Comparison of ENCODE assay signal across 8 mouse cellular contexts in the genomic region with DNA sequence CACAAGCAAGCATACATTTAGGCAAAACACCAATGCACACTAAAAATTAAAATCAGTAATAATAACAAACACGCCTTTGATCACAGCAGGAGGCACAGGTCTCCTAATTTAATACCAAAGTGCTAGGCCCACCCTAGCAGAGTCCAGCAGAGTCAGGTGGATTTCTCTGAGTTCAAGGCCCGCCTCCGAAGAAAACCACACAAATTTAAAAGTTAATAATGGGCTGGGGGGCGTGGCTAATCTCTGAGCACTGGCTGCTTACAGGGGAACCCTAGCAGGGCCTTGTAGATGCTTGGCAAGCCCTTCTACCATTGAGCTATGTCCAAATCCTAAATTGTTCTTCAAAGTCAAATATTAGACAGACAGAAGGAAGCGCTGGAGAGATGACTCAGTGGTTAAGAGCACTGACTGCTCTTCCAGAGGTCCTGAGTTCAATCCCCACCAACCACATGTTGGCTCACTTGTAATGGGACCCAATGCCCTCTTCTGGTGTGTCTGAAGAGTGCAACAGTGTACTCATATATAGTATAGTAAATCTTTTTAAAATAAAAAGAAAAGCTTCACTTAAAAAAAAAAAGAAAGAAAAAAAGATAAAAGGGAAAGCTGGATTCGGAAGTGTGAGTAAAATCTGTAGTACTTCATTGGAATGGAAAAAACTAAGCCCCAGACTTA. TPM values are rescaled to one million over a fixed set of nuclear protein-coding genes. Genes with fewer than 3 reads are reported as not detected.
A peak's percentile ranks its signal among the peaks of the same experiment; 100 is the strongest.
DNase-seq lines count a peak whose midpoint lies in the region; ATAC-seq and TF ChIP-seq lines count a peak whose summit lies in the region.

No protein-coding gene starts in this region.

- TF ChIP-seq CTCF in G1E (IDR thresholded peaks at IDR 0.05; ENCODE audit: low read depth, low read length): no peak

- no peak for ATAC-seq in heart, embryonic 11.5 days (replicated peaks; ENCODE audit: insufficient number of reproducible peaks, low FRiP score, low TSS enrichment)
- ATAC-seq in G1E (ENCODE audit: extremely low read depth, insufficient number of reproducible peaks, low FRiP score, poor library complexity, severe bottlenecking): peak; percentile 24; the same call in 1 of the 2 replicates
- ATAC-seq in granulocyte monocyte progenitor cell, adult 5-6 weeks (replicated peaks; ENCODE audit: poor library complexity, severe bottlenecking): 0 out of 2 replicates have a peak, but pooled peaks have one; percentile 7
- peak; percentile 8; the same call in 1 of the 2 replicates for ATAC-seq in liver, embryonic 11.5 days (replicated peaks; ENCODE audit: low FRiP score)

- peak overlapping the region; percentile 64 for H3K4me3 ChIP-seq in heart, embryonic 11.5 days (ENCODE audit: low read depth, low read length)
- H3K4me3 ChIP-seq in G1E (ENCODE audit: low read depth, low read length): peak overlapping the region; percentile 79
- H3K4me3 ChIP-seq in liver, embryonic 11.5 days (ENCODE audit: low read depth, low read length): peak overlapping the region; percentile 77

- no peaks in the 10 kb centered on the region for H3K4me1 ChIP-seq in heart, embryonic 11.5 days (ENCODE audit: control insufficient read depth, insufficient read depth, low read length)
- peaks cover 49% of the 10 kb centered on the region for H3K4me1 ChIP-seq in G1E (ENCODE audit: insufficient read depth, low read depth, low read length)
- H3K4me1 ChIP-seq in liver, embryonic 11.5 days (replicated peaks; ENCODE audit: control insufficient read depth, insufficient read depth, low read length): peaks cover 6% of the 10 kb centered on the region

- peak overlapping the region; percentile 86 for H3K9ac ChIP-seq in heart, embryonic 11.5 days (ENCODE audit: low read depth, low read length)
- H3K9ac ChIP-seq in liver, embryonic 11.5 days (ENCODE audit: low read depth, low read length): peak overlapping the region; percentile 94

- H3K9me3 ChIP-seq in heart, embryonic 11.5 days (replicated peaks; ENCODE audit: control insufficient read depth, low read length): no peaks in the 10 kb centered on the region
- no peaks in the 10 kb centered on the region for H3K9me3 ChIP-seq in G1E (replicated peaks)
- H3K9me3 ChIP-seq in liver, embryonic 11.5 days (ENCODE audit: control insufficient read depth, low read length): no peaks in the 10 kb centered on the region

- intact Hi-C loops in heart, postnatal 36 days (cut with DNase I): loop anchor here (5.0 kb wide), 1 partner anchor 64 kb away; a partner anchor contains a TSS
- intact Hi-C loops in left cerebral cortex, postnatal 25 days (cut with DNase I): loop anchor here (5.0 to 10.0 kb wide), 2 partner anchors 46 to 76 kb away; a partner anchor contains a TSS

- no peak for DNase-seq in heart, postnatal 36 days
- DNase-seq in G1E (ENCODE audit: low spot score): peak; percentile 40
- DNase-seq in liver, embryonic 11.5 days (ENCODE audit: low spot score): peak; percentile 55
- DNase-seq in splenic B cell, adult 2 months (ENCODE audit: low read depth, low spot score): peak; percentile 33
- DNase-seq in left cerebral cortex, postnatal 25 days (ENCODE audit: low spot score in 2 of 2): no peak
- no peak for DNase-seq in cerebellum, postnatal 36 days

- peak overlapping the region; percentile 97 for H3K27ac ChIP-seq in heart, embryonic 11.5 days (ENCODE audit: low read depth, low read length)
- peak overlapping the region; percentile 96 for H3K27ac ChIP-seq in liver, embryonic 11.5 days (ENCODE audit: low read depth, low read length)

- H3K4me2 ChIP-seq in heart, embryonic 11.5 days: peak overlapping the region; percentile 70
- peak overlapping the region; percentile 73 for H3K4me2 ChIP-seq in liver, embryonic 11.5 days

- peaks cover 15% of the 10 kb centered on the region for H3K36me3 ChIP-seq in heart, embryonic 11.5 days (ENCODE audit: control insufficient read depth, insufficient read depth, low read length)
- H3K36me3 ChIP-seq in G1E (replicated peaks): peaks cover 70% of the 10 kb centered on the region
- H3K36me3 ChIP-seq in liver, embryonic 11.5 days (ENCODE audit: control insufficient read depth, insufficient read depth, low read length): peaks cover 17% of the 10 kb centered on the region
- H3K36me3 ChIP-seq in splenic B cell, adult 2 months (ENCODE audit: control insufficient read depth, insufficient read depth, low read length, poor library complexity, severe bottlenecking): peaks cover 9% of the 10 kb centered on the region

- no peaks in the 10 kb centered on the region for H3K27me3 ChIP-seq in heart, embryonic 11.5 days (ENCODE audit: control insufficient read depth, insufficient read depth, low read length)
- H3K27me3 ChIP-seq in G1E (ENCODE audit: insufficient read depth, low read length): no peaks in the 10 kb centered on the region
- H3K27me3 ChIP-seq in liver, embryonic 11.5 days (replicated peaks; ENCODE audit: control insufficient read depth, insufficient read depth, low read length): no peaks in the 10 kb centered on the region
- H3K27me3 ChIP-seq in splenic B cell, adult 2 months (ENCODE audit: control insufficient read depth, insufficient read depth, low read length, poor library complexity, severe bottlenecking): no peaks in the 10 kb centered on the region

- WGBS in heart, embryonic 11.5 days (ENCODE audit: insufficient replicate concordance): 68% methylated on average over 6 of the region's 6 CpGs
- WGBS in liver, embryonic 11.5 days: 56% methylated on average over 6 of the region's 6 CpGs

RNA-seq across cellular contexts. Expression of a gene that starts 0.9 kb away (rescaled TPM):
- 5.4 and 7.2 TPM in 2 replicates for polyA plus RNA-seq in heart, embryonic 11.5 days (2014; fragmentation: Nextera tagmentation; extraction: Ambion mirVana)
- total RNA-seq in heart, postnatal 36 days (2021): 10 to 100 TPM; 10.9 to 11.7 TPM
- total RNA-seq in G1E (2014; fragmentation: Nextera tagmentation) (62.8 and 72.3 TPM in 2 replicates), G1E (2017) (91.7 and 110 TPM in 2 replicates)
- polyA plus RNA-seq in G1E (2012): 3.9 and 6.2 TPM in 2 replicates
- total RNA-seq in granulocyte monocyte progenitor cell, adult 5-6 weeks (2014; fragmentation: Nextera tagmentation): 36.0 and 54.3 TPM in 2 replicates
- total RNA-seq in granulocyte monocyte progenitor cell, adult 5-6 weeks (2017): 39.8 and 43.6 TPM in 2 replicates
- 9.1 and 9.3 TPM in 2 replicates for polyA plus RNA-seq in liver, embryonic 11.5 days (2014; fragmentation: Nextera tagmentation; extraction: Ambion mirVana)
- 1 to 10 TPM; 7.5 to 8.9 TPM for total RNA-seq in left cerebral cortex, postnatal 25 days (2021)

RNA-seq across cellular contexts. Expression of a gene that starts 9.9 kb away (rescaled TPM):
- polyA plus RNA-seq in heart, embryonic 11.5 days (2014; fragmentation: Nextera tagmentation; extraction: Ambion mirVana): 62.3 and 68.9 TPM in 2 replicates
- 10 to 100 TPM; 20.4 to 22.8 TPM for total RNA-seq in heart, postnatal 36 days (2021)
- total RNA-seq in G1E (2014; fragmentation: Nextera tagmentation): 105 and 109 TPM in 2 replicates
- 88.3 and 91.8 TPM in 2 replicates for total RNA-seq in G1E (2017)
- 128 and 150 TPM in 2 replicates for polyA plus RNA-seq in G1E (2012)
- total RNA-seq in granulocyte monocyte progenitor cell, adult 5-6 weeks (2014; fragmentation: Nextera tagmentation): 93.6 and 99.1 TPM in 2 replicates
- 43.0 and 61.6 TPM in 2 replicates for total RNA-seq in granulocyte monocyte progenitor cell, adult 5-6 weeks (2017)
- 93.6 and 102 TPM in 2 replicates for polyA plus RNA-seq in liver, embryonic 11.5 days (2014; fragmentation: Nextera tagmentation; extraction: Ambion mirVana)
- total RNA-seq in left cerebral cortex, postnatal 25 days (2021): 10 to 100 TPM; 60.0 TPM

RNA-seq across cellular contexts. Expression of a gene that starts 13.4 kb away (rescaled TPM):
- polyA plus RNA-seq in heart, embryonic 11.5 days (2014; fragmentation: Nextera tagmentation; extraction: Ambion mirVana): 16.4 and 21.0 TPM in 2 replicates
- total RNA-seq in heart, postnatal 36 days (2021): 1 to 10 TPM; 6.1 to 8.5 TPM
- total RNA-seq in G1E (2014; fragmentation: Nextera tagmentation): 7.7 and 8.1 TPM in 2 replicates
- 8.3 and 10.4 TPM in 2 replicates for total RNA-seq in G1E (2017)
- polyA plus RNA-seq in G1E (2012): 3.3 and 4.1 TPM in 2 replicates
- total RNA-seq in granulocyte monocyte progenitor cell, adult 5-6 weeks (2014; fragmentation: Nextera tagmentation): 3.2 and 6.9 TPM in 2 replicates
- 1.7 and 1.9 TPM in 2 replicates for total RNA-seq in granulocyte monocyte progenitor cell, adult 5-6 weeks (2017)
- 8.6 and 8.7 TPM in 2 replicates for polyA plus RNA-seq in liver, embryonic 11.5 days (2014; fragmentation: Nextera tagmentation; extraction: Ambion mirVana)
- total RNA-seq in left cerebral cortex, postnatal 25 days (2021): 100 to 1,000 TPM; 329 to 339 TPM

RNA-seq across cellular contexts. Expression of a gene that starts 22.8 kb away (rescaled TPM):
- 0.30 and 0.62 TPM in 2 replicates for polyA plus RNA-seq in heart, embryonic 11.5 days (2014; fragmentation: Nextera tagmentation; extraction: Ambion mirVana)
- total RNA-seq in heart, postnatal 36 days (2021): not detected
- total RNA-seq in G1E (2014; fragmentation: Nextera tagmentation): 0.78 TPM in 1 of 2 replicates, not detected in the other
- 0.12 TPM in 1 of 2 replicates, not detected in the other for total RNA-seq in G1E (2017)
- not detected in 2 replicates for polyA plus RNA-seq in G1E (2012)
- total RNA-seq in granulocyte monocyte progenitor cell, adult 5-6 weeks (2014; fragmentation: Nextera tagmentation): 1.0 TPM in 1 of 2 replicates, not detected in the other
- total RNA-seq in granulocyte monocyte progenitor cell, adult 5-6 weeks (2017): 0.22 and 1.8 TPM in 2 replicates
- polyA plus RNA-seq in liver, embryonic 11.5 days (2014; fragmentation: Nextera tagmentation; extraction: Ambion mirVana): 0.95 and 1.0 TPM in 2 replicates
- under 1 TPM in 1 of 2 experiments, not detected in 1; 0.18 TPM for total RNA-seq in left cerebral cortex, postnatal 25 days (2021)

RNA-seq across cellular contexts. Expression of a gene that starts 32.4 kb away (rescaled TPM):
- not detected in 2 replicates for polyA plus RNA-seq in heart, embryonic 11.5 days (2014; fragmentation: Nextera tagmentation; extraction: Ambion mirVana)
- total RNA-seq in heart, postnatal 36 days (2021): not detected
- total RNA-seq in G1E (2014; fragmentation: Nextera tagmentation) (not detected in 2 replicates), G1E (2017) (0.35 TPM in 1 of 2 replicates, not detected in the other)
- polyA plus RNA-seq in G1E (2012): 0.03 and 0.12 TPM in 2 replicates
- 0.88 TPM in 1 of 2 replicates, not detected in the other for total RNA-seq in granulocyte monocyte progenitor cell, adult 5-6 weeks (2014; fragmentation: Nextera tagmentation)
- not detected in 2 replicates for total RNA-seq in granulocyte monocyte progenitor cell, adult 5-6 weeks (2017)
- 0.08 and 0.25 TPM in 2 replicates for polyA plus RNA-seq in liver, embryonic 11.5 days (2014; fragmentation: Nextera tagmentation; extraction: Ambion mirVana)
- total RNA-seq in left cerebral cortex, postnatal 25 days (2021): under 1 TPM; 0.62 to 0.66 TPM

Comparison
In these comparisons a context has a peak if more than half of its experiments do, and no peak if none do; other contexts are left out.
1. DNase-seq: peak in G1E (single experiment), liver, embryonic 11.5 days (single experiment) and splenic B cell, adult 2 months (single experiment); none in heart, postnatal 36 days (0 of 2), left cerebral cortex, postnatal 25 days (0 of 2) and cerebellum, postnatal 36 days (0 of 2).
2. RNA of a gene that starts 13.4 kb away (total RNA-seq): 329 to 339 TPM in left cerebral cortex, postnatal 25 days; 7.7 to 10.4 TPM in G1E, 6.1 to 8.5 TPM in heart, postnatal 36 days and 1.7 to 6.9 TPM in granulocyte monocyte progenitor cell, adult 5-6 weeks; every median in the first group is over 10 times any median in the second.
3. Peak in every context shown above with its lines, with median percentiles within 50 percentile points of each other: H3K4me3 ChIP-seq.